ENCODE assay signal across 8 mouse cellular contexts in the genomic region with DNA sequence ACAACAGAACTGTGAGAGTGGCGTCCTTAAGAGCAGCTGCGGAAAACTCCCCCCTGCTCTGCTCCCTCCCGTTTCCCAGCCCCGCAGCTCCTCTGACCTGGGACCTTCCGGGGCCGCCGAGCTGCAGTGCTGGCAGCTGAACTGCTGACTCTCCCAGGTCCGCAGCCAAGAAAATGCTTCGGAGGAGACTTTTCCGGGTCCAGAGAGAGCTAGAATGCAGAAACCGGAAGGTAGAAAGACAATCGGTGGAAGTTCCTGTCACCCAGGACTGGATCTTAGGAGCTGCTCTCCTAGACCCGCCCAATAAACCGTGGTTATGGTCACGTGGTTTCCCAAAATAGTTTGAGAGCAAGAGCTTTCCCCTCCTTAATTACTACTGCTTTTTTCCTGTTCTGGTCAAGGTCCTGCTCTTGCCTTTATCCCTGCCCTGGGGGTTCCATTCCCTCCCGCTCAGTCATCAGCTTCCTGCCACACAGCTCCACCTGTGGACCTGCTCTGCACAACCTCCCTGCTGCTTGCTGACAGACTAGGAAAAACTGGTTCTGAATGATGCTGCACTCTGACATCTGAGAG. TPM values are rescaled to one million over a fixed set of nuclear protein-coding genes. Genes with fewer than 3 reads are reported as not detected.
DNase-seq lines count a peak whose midpoint lies in the region; ATAC-seq lines count a peak whose summit lies in the region.
"Not testable (repeated sequence)": the region's sequence is repeated elsewhere in the genome, so short reads cannot be mapped to it uniquely, and the experiment has no call there.

TSS of gene Zfp947 (minus strand) at position 469 of the 573 bp plus-strand sequence.

- peak within 1 kb of the TSS; percentile 51; the same call in 1 of the 2 replicates for H3K27ac ChIP-seq in embryonic facial prominence, embryonic 13.5 days
- H3K27ac ChIP-seq in limb, embryonic 11.5 days (replicated peaks; ENCODE audit: low read depth, low read length) = 0 out of 2 replicates have a peak within 1 kb of the TSS, but pooled peaks have one; percentile 21
- H3K27ac ChIP-seq in midbrain, embryonic 11.5 days (ENCODE audit: low read depth, low read length) = not testable (repeated sequence)

- H3K9ac ChIP-seq in embryonic facial prominence, embryonic 13.5 days = peak within 1 kb of the TSS; percentile 78
- H3K9ac ChIP-seq in limb, embryonic 11.5 days (ENCODE audit: low read length) = peak within 1 kb of the TSS; percentile 57
- H3K9ac ChIP-seq in midbrain, embryonic 11.5 days (ENCODE audit: low read length) = peak within 1 kb of the TSS; percentile 70

- not testable (repeated sequence) for H3K36me3 ChIP-seq in embryonic facial prominence, embryonic 13.5 days; limb, embryonic 11.5 days (ENCODE audit: control insufficient read depth, insufficient read depth, low read length); midbrain, embryonic 11.5 days (ENCODE audit: control insufficient read depth, insufficient read depth, low read length)

- peak; percentile 81 for ATAC-seq in embryonic facial prominence, embryonic 13.5 days (ENCODE audit: insufficient number of reproducible peaks, insufficient read depth, low FRiP score, low TSS enrichment, low read depth)
- ATAC-seq in limb, embryonic 11.5 days (ENCODE audit: insufficient number of reproducible peaks, low FRiP score, low TSS enrichment, low read depth) = peak; percentile 92
- peak; percentile 91 for ATAC-seq in midbrain, embryonic 11.5 days (ENCODE audit: low FRiP score)

- peak; percentile 78 for DNase-seq in 416B (ENCODE audit: low read depth)
- DNase-seq in adrenal gland, postnatal 36 days = peak; percentile 50 to 67
- peak; percentile 66 for DNase-seq in heart, adult 8-10 months (ENCODE audit: low spot score)
- peak; percentile 64 for DNase-seq in kidney, adult 18-20 months
- DNase-seq in limb, embryonic 11.5 days (ENCODE audit: low spot score) = peak; percentile 60
- DNase-seq in midbrain, embryonic 11.5 days (ENCODE audit: low spot score, missing footprints) = peak; percentile 92
- peak; percentile 10 for DNase-seq in right cerebral cortex, postnatal 4 days

- not testable (repeated sequence) for H3K27me3 ChIP-seq in embryonic facial prominence, embryonic 13.5 days; limb, embryonic 11.5 days (ENCODE audit: control insufficient read depth, insufficient read depth, low read length); midbrain, embryonic 11.5 days (ENCODE audit: control insufficient read depth, insufficient read depth, low read length)

- H3K4me2 ChIP-seq in embryonic facial prominence, embryonic 13.5 days = peak within 1 kb of the TSS; percentile 64
- peak within 1 kb of the TSS; percentile 43 for H3K4me2 ChIP-seq in limb, embryonic 11.5 days (ENCODE audit: low read depth, severe bottlenecking)
- H3K4me2 ChIP-seq in midbrain, embryonic 11.5 days = peak within 1 kb of the TSS; percentile 49

- H3K9me3 ChIP-seq in embryonic facial prominence, embryonic 13.5 days; limb, embryonic 11.5 days (ENCODE audit: control insufficient read depth, low read length); midbrain, embryonic 11.5 days (ENCODE audit: control insufficient read depth, low read length): not testable (repeated sequence)

- 1% methylated on average over 16 of the region's 16 CpGs for WGBS in embryonic facial prominence, embryonic 13.5 days
- WGBS in limb, embryonic 11.5 days = under 1% methylated on average over 16 of the region's 16 CpGs
- under 1% methylated on average over 16 of the region's 16 CpGs for WGBS in midbrain, embryonic 11.5 days

- H3K4me3 ChIP-seq in embryonic facial prominence, embryonic 13.5 days = peak within 1 kb of the TSS; percentile 58
- peak within 1 kb of the TSS; percentile 43 for H3K4me3 ChIP-seq in limb, embryonic 11.5 days (ENCODE audit: low read depth, low read length)
- peak within 1 kb of the TSS; percentile 46 for H3K4me3 ChIP-seq in midbrain, embryonic 11.5 days (ENCODE audit: low read depth, low read length)

- H3K4me1 ChIP-seq in embryonic facial prominence, embryonic 13.5 days; limb, embryonic 11.5 days (ENCODE audit: control insufficient read depth, insufficient read depth, low read length); midbrain, embryonic 11.5 days (ENCODE audit: control insufficient read depth, insufficient read depth, low read length): not testable (repeated sequence)

RNA-seq across cellular contexts. Expression of gene Zfp947, which starts in this region (rescaled TPM):
- 1 to 10 TPM in 1 of 2 experiments, under 1 TPM in 1; 0.89 to 1.1 TPM for total RNA-seq in adrenal gland, postnatal 36 days (2021)
- 2.3 and 3.2 TPM in 2 replicates for polyA plus RNA-seq in embryonic facial prominence, embryonic 13.5 days (2015; fragmentation: Nextera tagmentation; extraction: Ambion mirVana)
- total RNA-seq in heart, adult 8-10 months (2022) = 1 to 10 TPM in 3 of 4 experiments, under 1 TPM in 1; 0.57 to 1.5 (median 1.3) TPM
- polyA plus RNA-seq in limb, embryonic 11.5 days (2014; fragmentation: Nextera tagmentation; extraction: Ambion mirVana) = 2.1 and 2.3 TPM in 2 replicates
- 2.4 and 3.2 TPM in 2 replicates for polyA plus RNA-seq in midbrain, embryonic 11.5 days (2014; fragmentation: Nextera tagmentation; extraction: Ambion mirVana)

Comparison
In these comparisons a context has a peak if more than half of its experiments do, and no peak if none do; other contexts are left out.
1. DNase-seq: peak in every context shown above with its lines; median percentile 92 in midbrain, embryonic 11.5 days; 78 in 416B; 66 in heart, adult 8-10 months; 64 in kidney, adult 18-20 months; 60 in limb, embryonic 11.5 days; 58 in adrenal gland, postnatal 36 days; 10 in right cerebral cortex, postnatal 4 days.